Mouse (Mus musculus): ENCODE results near the gene Cntn2.
"Not testable (repeated sequence)": the region's sequence is repeated elsewhere in the genome, so short reads cannot be mapped to it uniquely, and the experiment has no call there.

Gene Cntn2

GRCm38 (mm10) chr1:132511521-132511920 lies 31.5 kb downstream of the Cntn2 start:
- DNase-seq (ENCODE audit: low read depth, low spot score): no peak

- no peak for DNase-seq (ENCODE audit: low read depth, low spot score)
These were observed 33.3 kb downstream of the Cntn2 start for GRCm38 (mm10) chr1:132509771-132510170.

GRCm38 (mm10) chr1:132506656-132507055 lies 36.4 kb downstream of the Cntn2 start:
- DNase-seq (ENCODE audit: low read depth, low spot score): no peak

GRCm38 (mm10) chr1:132506058-132506457 lies 37.0 kb downstream of the Cntn2 start, which contains the start of gene Tmem81:
Gene Tmem81 (plus strand): TSS chr1:132506230.
- DNase-seq (ENCODE audit: low read depth, low spot score): no peak

DNA sequence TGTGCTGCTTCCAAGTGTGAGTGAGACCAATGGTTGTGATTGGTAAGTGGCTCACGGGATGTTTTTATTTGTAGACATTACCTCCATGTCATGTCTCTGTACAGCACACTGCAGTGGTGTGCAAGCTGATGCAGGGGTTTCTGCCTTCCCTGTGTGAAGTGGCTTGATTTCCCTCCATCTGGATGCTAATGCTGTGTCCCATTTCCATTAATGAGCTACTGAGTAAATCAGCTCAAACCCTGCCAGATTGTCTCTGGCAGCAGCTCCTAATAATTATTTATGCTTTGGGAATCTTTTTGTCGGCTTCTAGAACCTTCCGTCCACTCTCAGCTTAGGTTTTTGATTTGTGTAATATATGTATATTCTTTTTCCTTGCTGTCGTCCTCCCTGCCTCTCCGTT lies 37.9 kb downstream of the Cntn2 start:
- no peak for DNase-seq (ENCODE audit: low read depth, low spot score)

DNA sequence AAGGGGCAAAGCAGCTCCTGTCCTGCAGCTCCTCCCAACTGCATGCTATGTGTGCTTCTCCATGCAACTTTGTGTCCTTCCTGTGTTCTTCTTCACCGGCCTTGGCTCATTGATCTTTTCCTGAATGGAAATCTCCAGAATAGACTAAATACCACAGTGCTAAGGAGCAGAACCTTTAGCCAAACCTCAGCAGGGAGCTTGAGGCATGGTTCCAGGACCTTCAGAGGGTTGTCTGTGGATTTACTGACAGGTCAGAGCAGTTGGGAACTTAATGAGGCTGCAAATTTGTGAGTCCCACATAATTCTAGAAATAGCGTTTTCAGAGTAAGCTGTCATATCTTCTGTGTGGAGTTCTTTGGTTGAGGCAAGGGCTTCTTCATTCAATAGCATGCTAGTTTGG lies 42.5 kb downstream of the Cntn2 start:
- no peak for DNase-seq (ENCODE audit: low read depth, low spot score)

DNA sequence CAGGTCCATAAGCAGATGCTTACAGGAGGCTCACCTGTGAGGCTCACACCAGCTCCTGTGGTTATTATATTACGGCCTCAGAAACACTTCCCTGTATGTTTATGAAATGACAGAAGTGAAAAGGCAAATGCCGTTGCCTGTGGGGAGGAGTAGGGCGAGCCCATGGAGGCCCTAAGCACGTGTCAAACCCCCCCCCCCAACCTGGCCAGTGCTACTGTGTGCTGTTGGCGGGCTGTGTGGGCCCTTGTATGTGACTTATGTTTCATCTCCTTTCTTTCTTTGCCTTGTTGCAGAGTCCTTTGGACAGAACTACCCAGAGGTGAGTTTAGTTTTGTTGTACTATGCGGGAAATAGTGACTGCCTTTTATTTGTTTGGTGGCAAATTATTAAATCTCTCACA lies 59.3 kb downstream of the Cntn2 start:
- no peak for DNase-seq (ENCODE audit: low read depth, low spot score)

- no peak for DNase-seq (ENCODE audit: low read depth, low spot score)
These were observed 59.8 kb downstream of the Cntn2 start for GRCm38 (mm10) chr1:132483234-132483633.

- no peak for DNase-seq (ENCODE audit: low read depth, low spot score)
These were observed 61.4 kb downstream of the Cntn2 start for GRCm38 (mm10) chr1:132481619-132482018.

DNA sequence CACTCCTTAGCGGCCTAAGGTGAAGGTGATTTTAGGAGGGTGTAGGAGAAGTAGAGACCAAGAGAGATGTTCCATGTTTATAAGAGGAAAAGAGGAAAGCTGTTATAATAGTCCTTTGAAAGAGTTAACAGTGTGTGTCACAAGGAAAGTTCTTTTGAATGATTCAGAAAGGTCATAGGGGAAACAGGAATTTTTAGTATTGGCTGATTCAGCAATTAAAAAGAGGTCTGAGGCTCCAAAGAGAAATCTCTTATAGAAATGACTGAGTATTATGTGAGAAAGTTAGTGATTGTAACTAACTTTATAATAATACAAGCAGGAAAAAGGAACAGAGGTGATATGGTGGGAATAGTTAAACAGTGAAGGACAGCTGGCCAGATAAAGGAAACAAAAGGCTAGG lies 63.6 kb downstream of the Cntn2 start:
- no peak for DNase-seq (ENCODE audit: low read depth, low spot score)

DNA sequence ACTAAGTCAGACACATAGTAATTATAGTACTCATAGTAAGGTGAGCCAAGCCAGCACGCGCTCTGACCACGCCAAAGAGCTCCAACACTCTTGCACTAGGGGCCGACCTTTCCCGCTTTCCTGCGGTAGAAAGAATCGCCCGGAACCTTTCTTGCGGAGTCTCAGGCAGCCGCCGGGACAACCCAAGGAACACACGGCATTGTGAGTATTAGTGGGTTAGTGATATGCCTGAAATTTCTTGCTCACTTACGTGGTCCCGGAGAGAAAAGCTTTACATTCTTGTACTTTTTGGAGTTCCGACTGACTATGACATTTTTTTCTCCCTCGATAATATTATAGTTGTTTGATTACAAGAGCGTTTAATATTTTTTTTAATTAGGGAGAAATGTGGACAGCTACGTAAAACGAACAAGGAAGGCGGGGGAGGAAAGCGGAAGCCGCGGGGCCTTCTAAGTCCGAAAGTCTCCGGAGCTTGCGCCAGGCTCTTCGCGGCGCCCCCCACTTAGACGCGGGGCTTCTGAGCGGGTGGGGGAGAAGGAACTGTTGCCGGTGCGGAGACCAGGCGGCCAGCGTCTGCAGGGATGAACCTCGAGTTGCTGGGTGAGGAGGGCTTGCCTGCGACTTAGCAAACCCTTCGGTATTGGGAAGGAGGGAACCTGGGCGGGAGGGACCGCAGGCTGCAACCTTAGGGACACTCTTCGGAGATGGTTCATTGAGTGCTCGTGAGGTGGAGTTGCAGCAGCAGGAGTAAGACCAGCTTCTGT lies 65.9 kb downstream of the Cntn2 start, which contains the start of gene Rbbp5:
Gene Rbbp5, plus strand, starts transcription at position 438 of the 764 bp plus-strand sequence.
- peak; percentile 81 for DNase-seq (ENCODE audit: low read depth, low spot score)

GRCm38 (mm10) chr1:132476575-132476927 lies 66.5 kb downstream of the Cntn2 start:
- no peak for DNase-seq (ENCODE audit: low read depth, low spot score)

GRCm38 (mm10) chr1:132474496-132474895 lies 68.6 kb downstream of the Cntn2 start:
- no peak for DNase-seq (ENCODE audit: low read depth, low spot score)

DNA sequence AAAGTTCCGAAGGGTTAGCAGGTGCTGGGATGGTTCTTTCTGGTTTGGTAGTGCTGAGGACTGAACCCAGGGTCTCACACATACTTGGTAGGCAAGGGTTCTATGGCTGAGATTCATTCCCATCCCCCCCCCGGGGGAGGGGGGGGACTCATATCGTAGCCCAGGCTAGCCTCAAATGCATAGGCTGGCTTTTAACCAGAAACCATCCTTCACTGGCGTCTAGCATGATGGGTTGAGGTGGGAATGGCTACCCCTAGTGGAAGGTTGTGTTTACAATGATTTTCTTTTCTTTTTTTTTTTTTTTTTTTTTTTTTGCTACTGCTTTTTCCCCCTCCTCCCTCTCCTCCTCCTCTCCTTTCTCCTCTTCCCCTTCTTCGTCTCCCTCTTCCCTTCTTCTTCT lies 70.5 kb downstream of the Cntn2 start:
- DNase-seq (ENCODE audit: low read depth, low spot score): no peak

- DNase-seq (ENCODE audit: low read depth, low spot score): no peak
These were observed 71.6 kb downstream of the Cntn2 start for GRCm38 (mm10) chr1:132471499-132471898.

GRCm38 (mm10) chr1:132471032-132471431 lies 72.0 kb downstream of the Cntn2 start:
- DNase-seq (ENCODE audit: low read depth, low spot score): no peak

GRCm38 (mm10) chr1:132470031-132470430 lies 73.0 kb downstream of the Cntn2 start:
- not testable (repeated sequence) for DNase-seq (ENCODE audit: low read depth, low spot score)

- DNase-seq (ENCODE audit: low read depth, low spot score): no peak
These were observed 73.5 kb downstream of the Cntn2 start for GRCm38 (mm10) chr1:132469519-132469918.

DNA sequence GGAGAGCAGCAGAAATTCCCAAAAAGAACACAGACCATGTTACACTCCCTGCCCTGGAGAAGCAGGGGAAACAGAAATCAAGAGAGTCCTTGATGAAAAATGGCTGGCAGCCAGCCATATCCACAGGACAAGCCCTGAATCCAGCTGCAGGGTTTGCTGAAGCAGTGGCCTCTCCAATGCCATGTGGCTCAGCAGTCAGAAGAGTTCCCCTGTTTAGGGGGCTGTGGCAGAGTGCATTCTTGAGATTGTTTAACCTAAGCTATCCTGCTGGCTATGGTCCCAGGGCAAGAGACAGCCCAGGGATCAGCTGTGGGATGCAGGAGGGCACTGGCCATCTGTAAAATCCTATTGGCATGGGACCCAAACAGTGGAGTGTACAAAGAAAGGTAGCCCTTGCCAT lies 74.1 kb downstream of the Cntn2 start:
- DNase-seq (ENCODE audit: low read depth, low spot score): no peak

DNA sequence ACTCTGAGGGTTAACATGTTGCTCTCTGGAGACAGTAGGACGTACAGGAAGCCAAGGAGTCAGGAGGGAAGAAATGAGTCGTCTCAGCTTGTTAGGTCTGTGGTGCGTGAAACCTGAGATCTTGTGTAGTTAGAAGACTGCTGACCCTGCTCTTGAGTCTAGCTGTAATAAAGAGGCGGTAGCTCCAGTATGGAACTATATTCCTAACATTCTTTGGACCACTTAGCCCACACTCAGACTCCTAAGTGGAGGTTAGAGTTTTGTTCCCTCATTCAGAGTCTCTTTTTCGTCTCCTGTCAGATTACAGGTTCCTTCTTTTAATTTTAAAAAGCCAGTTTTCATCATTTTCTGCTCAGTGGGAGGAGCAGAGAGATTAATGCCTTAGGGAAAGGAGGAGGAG lies 78.4 kb downstream of the Cntn2 start:
- no peak for DNase-seq (ENCODE audit: low read depth, low spot score)
